In the genomic region with DNA sequence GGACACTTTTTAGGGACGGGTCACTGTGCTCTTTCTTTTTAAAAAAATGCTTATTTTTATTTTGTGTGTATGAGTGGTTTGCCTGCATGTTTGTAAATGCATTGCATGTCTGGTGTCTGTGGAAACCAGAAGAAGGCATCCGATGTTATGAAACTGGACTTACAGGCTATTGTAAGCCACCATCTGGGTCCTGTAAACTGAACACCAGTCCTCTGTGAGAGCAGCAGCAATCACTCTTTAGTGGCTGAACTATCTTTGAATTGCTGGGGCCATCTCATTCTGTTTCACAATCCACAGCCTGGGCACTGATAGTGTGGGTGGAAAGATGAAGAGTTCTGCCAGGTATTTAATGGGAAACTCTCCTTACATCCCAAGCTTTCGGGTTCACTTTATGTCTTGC, we compare ENCODE assay signal across 28 mouse cellular contexts. TPM values are rescaled to one million over a fixed set of nuclear protein-coding genes. Genes with fewer than 3 reads are reported as not detected.
DNase-seq lines count a peak whose midpoint lies in the region; ATAC-seq and TF ChIP-seq lines count a peak whose summit lies in the region.
"Had no signal": no experiment of that assay in that cellular context is flagged by ENCODE, and none has a peak within 500 bp of the region (broad histone marks: within the 10 kb centered on the region; RNA-seq: fewer than 3 reads in every experiment).

No protein-coding gene starts in this region.

- intact Hi-C loops in gastrocnemius, adult 2 months (cut with DNase I), result no loop called here

- H3K27ac ChIP-seq in gastrocnemius, adult 2 months, result peak overlapping the region; percentile 85
- H3K27ac ChIP-seq in lung, postnatal 0 days (ENCODE audit: low read length), result no peak overlapping the region
- H3K27ac ChIP-seq: embryonic facial prominence, embryonic 10.5 days; embryonic facial prominence, embryonic 12.5 days; forebrain, embryonic 13.5 days; forebrain, embryonic 15.5 days had no signal

- no peaks in the 10 kb centered on the region for H3K27me3 ChIP-seq in lung, postnatal 0 days (replicated peaks; ENCODE audit: insufficient read depth, low read length)
- H3K27me3 ChIP-seq: CH12.LX; embryonic facial prominence, embryonic 12.5 days; forebrain, embryonic 13.5 days; forebrain, embryonic 15.5 days; Patski had no signal

- no peak for TF ChIP-seq CTCF in gastrocnemius, adult 2 months (IDR thresholded peaks at IDR 0.05)
- TF ChIP-seq CTCF in lung, postnatal 0 days (IDR thresholded peaks at IDR 0.05), result no peak
- TF ChIP-seq CTCF in lung, adult 2 months (IDR thresholded peaks at IDR 0.05; ENCODE audit: insufficient read depth, low read length), result no peak

- DNase-seq in gastrocnemius, adult 2 months, result peak; percentile 5
- no peak for DNase-seq in gastrocnemius, adult 8-10 months (ENCODE audit: low spot score in 2 of 2)
- peak; percentile 75 for DNase-seq in lung, postnatal 0 days (ENCODE audit: low spot score)
- DNase-seq in lung, adult 2 months, result no peak
- peak; percentile 26 for DNase-seq in lung, postnatal 36 days
- DNase-seq in lung, postnatal 14 days, result no peak
- DNase-seq: adrenal gland, adult 8-10 months; adrenal gland, postnatal 14 days; adrenal gland, postnatal 36 days; B cell, adult 2 months; cerebellum, adult 11-12 months; cerebellum, adult 2 months; cerebellum, adult 9-10 months; cerebellum, postnatal 10 days; cerebellum, postnatal 25 days had no signal

- H3K9ac ChIP-seq in lung, postnatal 0 days (replicated peaks; ENCODE audit: low read depth), result no peak overlapping the region
- H3K9ac ChIP-seq: embryonic facial prominence, embryonic 12.5 days; forebrain, embryonic 13.5 days; forebrain, embryonic 15.5 days had no signal

- TF ChIP-seq POLR2A in lung, adult 2 months (IDR thresholded peaks at IDR 0.05; ENCODE audit: borderline replicate concordance, extremely low read depth, low read depth, low read length), result no peak

- H3K36me3 ChIP-seq in lung, postnatal 0 days (ENCODE audit: insufficient read depth, low read length), result peaks cover 17% of the 10 kb centered on the region

- H3K4me1 ChIP-seq in lung, postnatal 0 days (ENCODE audit: insufficient read depth, low read depth, low read length), result peaks cover 7% of the 10 kb centered on the region; the same call in 1 of the 2 replicates
- peaks cover 12% of the 10 kb centered on the region for H3K4me1 ChIP-seq in lung, adult 2 months (ENCODE audit: control insufficient read depth, insufficient read depth, low read length)

- no peak overlapping the region for H3K4me2 ChIP-seq in lung, postnatal 0 days (replicated peaks; ENCODE audit: low read depth, low read length)
- H3K4me2 ChIP-seq: embryonic facial prominence, embryonic 12.5 days; forebrain, embryonic 13.5 days; forebrain, embryonic 15.5 days had no signal

- no peak for TF ChIP-seq EP300 in lung, postnatal 0 days (IDR thresholded peaks at IDR 0.05)

- no peaks in the 10 kb centered on the region for H3K9me3 ChIP-seq in lung, postnatal 0 days (ENCODE audit: low read length)
- H3K9me3 ChIP-seq: embryonic facial prominence, embryonic 10.5 days; embryonic facial prominence, embryonic 12.5 days; forebrain, embryonic 13.5 days; forebrain, embryonic 15.5 days; G1E had no signal

- H3K4me3 ChIP-seq in gastrocnemius, adult 2 months, result no peak overlapping the region
- no peak overlapping the region for H3K4me3 ChIP-seq in lung, postnatal 0 days (ENCODE audit: low read depth, low read length)
- H3K4me3 ChIP-seq in lung, adult 2 months (replicated peaks; ENCODE audit: extremely low read depth, low read depth, low read length), result no peak overlapping the region
- H3K4me3 ChIP-seq: embryonic facial prominence, embryonic 10.5 days; embryonic facial prominence, embryonic 12.5 days; forebrain, embryonic 13.5 days; forebrain, embryonic 15.5 days had no signal

- ATAC-seq in lung, postnatal 0 days, result peak; percentile 65
- ATAC-seq: activated CD4-positive, CD25-positive, alpha-beta regulatory T cell, adult 4 months; CD4-positive, CD25-positive, alpha-beta regulatory T cell, adult 4 months; forebrain, embryonic 13.5 days; forebrain, embryonic 15.5 days; Patski had no signal

- WGBS in lung, postnatal 0 days, result 71% methylated on average over 3 of the region's 3 CpGs
- 77% methylated on average over 3 of the region's 3 CpGs for WGBS in lung, adult 2 months

RNA-seq across cellular contexts. Expression of gene Mlxip, which starts 43.8 kb away (rescaled TPM):
- 10 to 100 TPM; 55.7 to 66.0 TPM for total RNA-seq in gastrocnemius, adult 2 months (2021)
- 10 to 100 TPM; 62.2 to 81.0 (median 63.8) TPM for total RNA-seq in gastrocnemius, adult 8-10 months (2022)
- polyA plus RNA-seq in lung, postnatal 0 days (2015; fragmentation: Nextera tagmentation; extraction: Ambion mirVana), result 11.2 and 11.5 TPM in 2 replicates
- polyA plus RNA-seq in lung, adult 2 months (2012; rRNA removed), result 61.2 and 75.4 TPM in 2 replicates

RNA-seq across cellular contexts. Expression of gene Lrrc43, which starts 50.7 kb away (rescaled TPM):
- not detected for total RNA-seq in gastrocnemius, adult 2 months (2021)
- not detected for total RNA-seq in gastrocnemius, adult 8-10 months (2022)
- polyA plus RNA-seq in lung, postnatal 0 days (2015; fragmentation: Nextera tagmentation; extraction: Ambion mirVana), result 2.5 and 3.4 TPM in 2 replicates
- polyA plus RNA-seq in lung, adult 2 months (2012; rRNA removed), result 3.4 and 3.8 TPM in 2 replicates
- total RNA-seq: adrenal gland, adult 18-20 months; adrenal gland, adult 8-10 months; adrenal gland, postnatal 14 days; adrenal gland, postnatal 36 days; CH12.LX; G1E had no signal
- polyA plus RNA-seq: activated CD4-positive, CD25-positive, alpha-beta regulatory T cell, adult 4 months; CD4-positive, CD25-positive, alpha-beta regulatory T cell, adult 4 months; embryonic facial prominence, embryonic 10.5 days; embryonic facial prominence, embryonic 12.5 days; forebrain, embryonic 11.5 days; G1E; Patski had no signal

RNA-seq across cellular contexts. Expression of gene Il31, which starts 50.9 kb away (rescaled TPM):
- total RNA-seq in gastrocnemius, adult 2 months (2021), result not detected
- not detected for total RNA-seq in gastrocnemius, adult 8-10 months (2022)
- polyA plus RNA-seq in lung, postnatal 0 days (2015; fragmentation: Nextera tagmentation; extraction: Ambion mirVana), result not detected in 2 replicates
- not detected in 2 replicates for polyA plus RNA-seq in lung, adult 2 months (2012; rRNA removed)
- total RNA-seq: adrenal gland, adult 18-20 months; adrenal gland, adult 8-10 months; adrenal gland, postnatal 14 days; adrenal gland, postnatal 36 days; CH12.LX; G1E had no signal
- polyA plus RNA-seq: activated CD4-positive, CD25-positive, alpha-beta regulatory T cell, adult 4 months; CD4-positive, CD25-positive, alpha-beta regulatory T cell, adult 4 months; cerebellum, adult 2 months; cortical plate, adult 2 months; embryonic facial prominence, embryonic 10.5 days; embryonic facial prominence, embryonic 12.5 days; embryonic facial prominence, embryonic 14.5 days; forebrain, embryonic 11.5 days; forebrain, embryonic 13.5 days; forebrain, embryonic 15.5 days; G1E; Patski had no signal

Comparison
In these comparisons a context has a peak if more than half of its experiments do, and no peak if none do; other contexts are left out.
1. DNase-seq: peak in gastrocnemius, adult 2 months (single experiment), lung, postnatal 0 days (single experiment) and lung, postnatal 36 days (single experiment); none in gastrocnemius, adult 8-10 months (0 of 2), lung, adult 2 months (single experiment) and lung, postnatal 14 days (single experiment).